Mouse (Mus musculus): Measurements from ENCODE around the gene Smyd4.

- TF ChIP-seq CTCF (IDR thresholded peaks at IDR 0.05; ENCODE audit: control insufficient read depth, insufficient read depth, insufficient read length) (no peak), MYOG (IDR thresholded peaks at IDR 0.05; ENCODE audit: control insufficient read depth, extremely low read depth, insufficient read length) (no peak), USF1 (IDR thresholded peaks at IDR 0.05; ENCODE audit: low read depth) (no peak)
Measured at GRCm38 (mm10) chr11:75403301-75404052, 55.2 kb downstream of the Smyd4 start.
